In the genomic region with DNA sequence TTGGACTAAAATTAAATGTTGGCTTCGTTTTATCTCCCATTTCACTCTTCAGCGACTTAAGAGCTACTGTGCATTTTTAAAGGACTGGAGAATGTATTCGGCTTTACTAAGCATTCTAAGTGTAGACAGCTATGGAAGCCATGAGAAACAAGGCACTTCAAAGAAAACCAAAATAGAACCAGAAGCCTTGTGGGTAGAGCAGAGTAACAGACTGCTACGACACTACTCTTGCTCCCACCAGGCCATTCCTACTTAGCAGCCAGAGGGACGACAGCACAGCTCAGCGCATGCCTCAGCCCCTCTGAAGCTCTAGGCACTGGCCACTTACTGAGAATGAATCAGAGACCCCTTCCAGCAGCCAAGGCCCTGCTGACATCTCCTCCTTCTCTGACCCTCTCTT, we compare ENCODE assay signal across 17 mouse cellular contexts.
"Had no signal": no experiment of that assay in that cellular context is flagged by ENCODE, and none has a peak within 500 bp of the region (broad histone marks: within the 10 kb centered on the region; RNA-seq: fewer than 3 reads in every experiment).

No protein-coding gene starts in this region.

- H3K9ac ChIP-seq: liver, embryonic 14.5 days had no signal

- H3K27ac ChIP-seq: left cerebral cortex, adult 2 months; liver, embryonic 14.5 days; stomach, postnatal 0 days had no signal

- H3K4me3 ChIP-seq: left cerebral cortex, adult 2 months had no signal

- H3K4me2 ChIP-seq: midbrain, embryonic 11.5 days had no signal

- DNase-seq: kidney, postnatal 10 days; kidney, postnatal 36 days; layer of hippocampus, postnatal 36 days; lung, adult 2 months; lung, postnatal 14 days; lung, postnatal 4 days; midbrain, embryonic 14.5 days; right cerebral cortex, adult 18-20 months; right cerebral cortex, postnatal 14 days; right cerebral cortex, postnatal 4 days; thymus, adult 2 months; thymus, postnatal 14 days; thymus, postnatal 4 days had no signal
